Mouse (Mus musculus) heart, adult 11 months (tissue): ENCODE measurements around the gene Dcun1d3.
A peak's percentile ranks its signal among the peaks of the same experiment; 100 is the strongest.

Source experiments
- DNase-seq: peaks from one replicate; pipeline ENCODE4 v3.0.0; 2022

The Dcun1d3 gene

GRCm38 (mm10) chr7:119895639-119896512, at the start of gene Dcun1d3, which contains the start of gene Lyrm1:
Gene Dcun1d3, minus strand, starts transcription at chr7:119896298.
Gene Lyrm1, plus strand, starts transcription at chr7:119895861.
- DNase-seq, result peak; percentile 100

GRCm38 (mm10) chr7:119941569-119941968, 45.5 kb upstream of the Dcun1d3 start:
- peak; percentile 97 for DNase-seq

- DNase-seq, result peak; percentile 43
Measured at GRCm38 (mm10) chr7:119937036-119937435, 40.9 kb upstream of the Dcun1d3 start.

GRCm38 (mm10) chr7:119936321-119936720, 40.2 kb upstream of the Dcun1d3 start:
- DNase-seq, result peak; percentile 17

- peak; percentile 80 for DNase-seq
Measured at GRCm38 (mm10) chr7:119928783-119929440, 32.8 kb upstream of the Dcun1d3 start.

GRCm38 (mm10) chr7:119921054-119921453, 25.0 kb upstream of the Dcun1d3 start:
- DNase-seq, result no peak

GRCm38 (mm10) chr7:119920457-119920856, 24.4 kb upstream of the Dcun1d3 start:
- DNase-seq, result peak; percentile 76

GRCm38 (mm10) chr7:119911727-119912126, 15.6 kb upstream of the Dcun1d3 start:
- peak; percentile 75 for DNase-seq

GRCm38 (mm10) chr7:119906523-119907215, 10.6 kb upstream of the Dcun1d3 start:
- DNase-seq, result no peak

- DNase-seq, result peak; percentile 68
Measured at GRCm38 (mm10) chr7:119899386-119900057, 3.4 kb upstream of the Dcun1d3 start.

GRCm38 (mm10) chr7:119898247-119898856, 2.3 kb upstream of the Dcun1d3 start:
- DNase-seq, result peak; percentile 52

GRCm38 (mm10) chr7:119897521-119898109, 1.5 kb upstream of the Dcun1d3 start:
- DNase-seq, result peak; percentile 69

GRCm38 (mm10) chr7:119894818-119895544, 1.1 kb downstream of the Dcun1d3 start:
- no peak for DNase-seq

GRCm38 (mm10) chr7:119892742-119893141, 3.4 kb downstream of the Dcun1d3 start:
- peak; percentile 74 for DNase-seq

GRCm38 (mm10) chr7:119892198-119892597, 3.9 kb downstream of the Dcun1d3 start:
- DNase-seq, result peak; percentile 34

GRCm38 (mm10) chr7:119887887-119888286, 8.2 kb downstream of the Dcun1d3 start:
- no peak for DNase-seq

GRCm38 (mm10) chr7:119881229-119881628, 14.9 kb downstream of the Dcun1d3 start:
- DNase-seq, result no peak

GRCm38 (mm10) chr7:119880345-119880744, 15.8 kb downstream of the Dcun1d3 start:
- DNase-seq, result no peak

- DNase-seq, result no peak
Measured at GRCm38 (mm10) chr7:119879171-119879570, 16.9 kb downstream of the Dcun1d3 start.

GRCm38 (mm10) chr7:119875776-119876440, 20.2 kb downstream of the Dcun1d3 start:
- DNase-seq, result peak; percentile 92
